Mouse (Mus musculus) kidney, postnatal 0 days (tissue): ENCODE measurements around the gene Ffar3. TPM values are rescaled to one million over a fixed set of nuclear protein-coding genes. Genes with fewer than 3 reads are reported as not detected.

Experiments used
- ATAC-seq: fragments of 200-750 bp; cut with Nextera tagmentation; replicated peaks from 2 replicates; pipeline ENCODE4 v1.8.0; 2017; ENCODE audit warnings: low read depth, moderate number of reproducible peaks, moderate TSS enrichment, moderate library complexity; ENCODE audit not compliant: low FRiP score
- DNase-seq: peaks from one replicate; pipeline ENCODE4 v3.0.0-alpha.2; 2016; ENCODE audit warnings: low spot score
- H3K27ac ChIP-seq: fragments of 300-500 bp; sonication (generic); 2 replicates; pipeline ENCODE4 v1.5.1; 2014; ENCODE audit warnings: mild to moderate bottlenecking
- H3K27me3 ChIP-seq: fragments of 300-500 bp; sonication (generic); 2 replicates; pipeline ENCODE4 v1.6.1; 2014; ENCODE audit warnings: low read length, mixed read lengths; ENCODE audit not compliant: insufficient read depth
- H3K36me3 ChIP-seq: fragments of 300-500 bp; sonication (generic); 2 replicates; pipeline ENCODE4 v1.6.1; 2014; ENCODE audit warnings: low read length, mixed read lengths; ENCODE audit not compliant: insufficient read depth
- H3K4me1 ChIP-seq: fragments of 300-500 bp; sonication (generic); replicated peaks from 2 replicates; pipeline ENCODE4 v1.6.1; 2014; ENCODE audit warnings: antibody characterized with exemption, low read length, mixed read lengths; ENCODE audit not compliant: insufficient read depth
- H3K4me2 ChIP-seq: fragments of 300-500 bp; sonication (generic); 2 replicates; pipeline ENCODE4 v1.6.1; 2014; ENCODE audit warnings: mild to moderate bottlenecking, low read length, moderate library complexity, mixed read lengths
- H3K4me3 ChIP-seq: fragments of 300-500 bp; sonication (generic); replicated peaks from 2 replicates; pipeline ENCODE4 v1.5.1; 2014; ENCODE audit warnings: low read depth, low read length
- H3K9ac ChIP-seq: fragments of 300-500 bp; sonication (generic); 2 replicates; pipeline ENCODE4 v1.6.1; 2014; ENCODE audit warnings: low read depth, low read length
- H3K9me3 ChIP-seq: fragments of 300-500 bp; sonication (generic); replicated peaks from 2 replicates; pipeline ENCODE4 v1.6.1; 2016; ENCODE audit warnings: low read length, inconsistent platforms, mixed read lengths
- CTCF ChIP-seq: IDR thresholded peaks from 2 replicates; pipeline ENCODE4 v1.5.1; 2016; ENCODE audit warnings: antibody characterized with exemption, low read depth, mild to moderate bottlenecking, moderate library complexity
- WGBS: fragments of 180-500 bp; shearing (Covaris S2); extraction: QIAGEN DNeasy Blood & Tissue Kit; methylation state at CpG from one replicate; pipeline ENCODE4 v1.1.7; 2014; 5-methylcytosine and 5-hydroxymethylcytosine counted together
- polyA plus RNA-seq: library from polyadenylated mRNA; unstranded; fragments of >200 nt; fragmentation: Nextera tagmentation; extraction: Ambion mirVana; gene quantifications from 2 replicates; pipeline ENCODE4 v1.2.1, GENCODE M21; 2015

Gene Ffar3
- polyA plus RNA-seq, 1 experiment from 2014 or later, result 0.20 TPM

- Histone ChIP-seq H3K27me3 (no peaks in the 10 kb centered on the region), H3K4me1 (0 out of 2 replicates have a peak, but pooled peaks cover 2% of the 10 kb centered on the region), H3K4me3 (no peak overlapping the region), H3K27ac (no peak overlapping the region), H3K4me2 (no peak overlapping the region), H3K36me3 (no peaks in the 10 kb centered on the region), H3K9ac (no peak overlapping the region), H3K9me3 (no peaks in the 10 kb centered on the region)
- DNase-seq, result no peak
- WGBS, result 24% methylated on average over 7 of the region's 7 CpGs
- no peak for ATAC-seq
- TF ChIP-seq CTCF, result no peak
Observed at GRCm38 (mm10) chr7:30820854-30821445, 35.0 kb downstream of the Ffar3 start.

- no peak overlapping the region for H3K27ac ChIP-seq
- no peak overlapping the region for H3K9ac ChIP-seq
- ATAC-seq, result no peak
Observed at GRCm38 (mm10) chr7:30820131-30820530, 35.8 kb downstream of the Ffar3 start.

GRCm38 (mm10) chr7:30812291-30812807 lies 43.6 kb downstream of the Ffar3 start:
- H3K9me3 ChIP-seq, result no peaks in the 10 kb centered on the region
- no peak overlapping the region for H3K27ac ChIP-seq
- DNase-seq, result no peak
- H3K36me3 ChIP-seq, result no peaks in the 10 kb centered on the region
- 72% methylated on average over 6 of the region's 6 CpGs for WGBS
- no peak overlapping the region for H3K9ac ChIP-seq
- no peak for ATAC-seq
- no peaks in the 10 kb centered on the region for H3K4me1 ChIP-seq
- no peaks in the 10 kb centered on the region for H3K27me3 ChIP-seq
- no peak overlapping the region for H3K4me3 ChIP-seq
- TF ChIP-seq CTCF, result no peak
- H3K4me2 ChIP-seq, result no peak overlapping the region

More at GRCm38 (mm10) chr7:30820131-30820530, 35.8 kb downstream of the Ffar3 start:
- Histone ChIP-seq H3K9me3 (no peaks in the 10 kb centered on the region), H3K4me3 (no peak overlapping the region), H3K4me2 (no peak overlapping the region), H3K36me3 (no peaks in the 10 kb centered on the region), H3K27me3 (no peaks in the 10 kb centered on the region), H3K4me1 (0 out of 2 replicates have a peak, but pooled peaks cover 2% of the 10 kb centered on the region)
- TF ChIP-seq CTCF, result no peak
- 49% methylated on average over 6 of the region's 6 CpGs for WGBS
- DNase-seq, result no peak

- DNase-seq (peak; percentile 6), ATAC-seq (no peak)
- no peak for TF ChIP-seq CTCF
- H3K4me2 ChIP-seq, result no peak overlapping the region
- H3K27me3 ChIP-seq, result no peaks in the 10 kb centered on the region
- 44% methylated on average over 9 of the region's 9 CpGs for WGBS
- H3K27ac ChIP-seq, result no peak overlapping the region
- H3K36me3 ChIP-seq, result no peaks in the 10 kb centered on the region
- H3K9ac ChIP-seq, result no peak overlapping the region
- H3K9me3 ChIP-seq, result no peaks in the 10 kb centered on the region
- H3K4me1 ChIP-seq, result no peaks in the 10 kb centered on the region
- H3K4me3 ChIP-seq, result no peak overlapping the region
Observed at GRCm38 (mm10) chr7:30811757-30812290, 44.2 kb downstream of the Ffar3 start.

GRCm38 (mm10) chr7:30810319-30810718 lies 45.7 kb downstream of the Ffar3 start:
- Histone ChIP-seq H3K9ac (no peak overlapping the region), H3K27ac (no peak overlapping the region), H3K27me3 (no peaks in the 10 kb centered on the region), H3K4me1 (no peaks in the 10 kb centered on the region), H3K4me2 (no peak overlapping the region), H3K36me3 (no peaks in the 10 kb centered on the region), H3K4me3 (no peak overlapping the region), H3K9me3 (no peaks in the 10 kb centered on the region)
- 57% methylated on average over 6 of the region's 6 CpGs for WGBS
- DNase-seq (no peak), ATAC-seq (no peak)
- TF ChIP-seq CTCF, result peak; percentile 50

GRCm38 (mm10) chr7:30805924-30806323 lies 50.1 kb downstream of the Ffar3 start:
- H3K27me3 ChIP-seq, result no peaks in the 10 kb centered on the region
- TF ChIP-seq CTCF, result peak; percentile 63
- no peaks in the 10 kb centered on the region for H3K9me3 ChIP-seq
- no peak overlapping the region for H3K27ac ChIP-seq
- ATAC-seq, result no peak
- H3K4me2 ChIP-seq, result no peak overlapping the region
- H3K36me3 ChIP-seq, result no peaks in the 10 kb centered on the region
- H3K4me3 ChIP-seq, result no peak overlapping the region
- WGBS, result 47% methylated on average over 6 of the region's 6 CpGs
- H3K4me1 ChIP-seq, result no peaks in the 10 kb centered on the region
- no peak overlapping the region for H3K9ac ChIP-seq
- peak; percentile 4 for DNase-seq

Other genes starting within 250 kb of the Ffar3 start
- gene Upk1a, start 243.3 kb downstream of the Ffar3 start, polyA plus RNA-seq, result 35.5 and 48.6 TPM in 2 replicates
- 1,603 and 1,723 TPM in 2 replicates for gene Cox6b1, start 230.0 kb downstream of the Ffar3 start, polyA plus RNA-seq
- gene Etv2, start 220.3 kb downstream of the Ffar3 start, polyA plus RNA-seq, result not detected in 2 replicates
- gene Rbm42, start 205.9 kb downstream of the Ffar3 start, polyA plus RNA-seq, result 110 and 112 TPM in 2 replicates
- gene Haus5, start 191.2 kb downstream of the Ffar3 start, polyA plus RNA-seq, result 25.2 and 28.8 TPM in 2 replicates
- not detected in 2 replicates for gene Pmis2, start 184.6 kb downstream of the Ffar3 start, polyA plus RNA-seq
- 2.0 and 2.5 TPM in 2 replicates for gene 2200002J24Rik, start 157.3 kb downstream of the Ffar3 start, polyA plus RNA-seq
- 4.6 and 5.0 TPM in 2 replicates for gene Atp4a, start 144.0 kb downstream of the Ffar3 start, polyA plus RNA-seq
- 320 and 325 TPM in 2 replicates for gene Tmem147, start 126.6 kb downstream of the Ffar3 start, polyA plus RNA-seq
- gene Gapdhs, start 112.5 kb downstream of the Ffar3 start, polyA plus RNA-seq, result 0.15 and 0.32 TPM in 2 replicates
- gene Sbsn, start 104.7 kb downstream of the Ffar3 start, polyA plus RNA-seq, result 2.4 and 2.5 TPM in 2 replicates
- 1.7 and 2.7 TPM in 2 replicates for gene Dmkn, start 92.4 kb downstream of the Ffar3 start, polyA plus RNA-seq
- gene Krtdap, start 68.3 kb downstream of the Ffar3 start, polyA plus RNA-seq, result 1.4 and 3.4 TPM in 2 replicates
- gene Ffar2, start 32.4 kb downstream of the Ffar3 start, polyA plus RNA-seq, result 0.06 and 0.16 TPM in 2 replicates
- gene Ffar1, start 5.4 kb upstream of the Ffar3 start, polyA plus RNA-seq, result 0.03 TPM in 1 of 2 replicates, not detected in the other
- gene Cd22, start 24.2 kb upstream of the Ffar3 start, polyA plus RNA-seq, result 0.20 and 0.45 TPM in 2 replicates
- gene Mag, start 58.7 kb upstream of the Ffar3 start, polyA plus RNA-seq, result 0.79 and 0.91 TPM in 2 replicates
- gene Hamp2, start 68.5 kb upstream of the Ffar3 start, polyA plus RNA-seq, result not detected in 2 replicates
- not detected in 2 replicates for gene Hamp, start 87.9 kb upstream of the Ffar3 start, polyA plus RNA-seq
- gene Usf2, start 100.6 kb upstream of the Ffar3 start, polyA plus RNA-seq, result 21.9 and 22.3 TPM in 2 replicates
- gene Lsr, start 117.3 kb upstream of the Ffar3 start, polyA plus RNA-seq, result 58.4 and 60.6 TPM in 2 replicates
- gene Fam187b, start 117.6 kb upstream of the Ffar3 start, polyA plus RNA-seq, result 8.9 and 9.2 TPM in 2 replicates
- 31.5 and 35.9 TPM in 2 replicates for gene Fxyd5, start 186.3 kb upstream of the Ffar3 start, polyA plus RNA-seq
- gene Fxyd7, start 195.3 kb upstream of the Ffar3 start, polyA plus RNA-seq, result 6.1 and 8.5 TPM in 2 replicates
- 62.0 and 76.3 TPM in 2 replicates for gene Fxyd1, start 201.0 kb upstream of the Ffar3 start, polyA plus RNA-seq
- gene Lgi4, start 203.2 kb upstream of the Ffar3 start, polyA plus RNA-seq, result 0.24 and 0.34 TPM in 2 replicates
- 16.9 and 22.5 TPM in 2 replicates for gene Fxyd3, start 220.5 kb upstream of the Ffar3 start, polyA plus RNA-seq